Mouse (Mus musculus): ENCODE results near the gene Pla2g1b. TPM values are rescaled to one million over a fixed set of nuclear protein-coding genes. Genes with fewer than 3 reads are reported as not detected.
"Not testable (repeated sequence)": the region's sequence is repeated elsewhere in the genome, so short reads cannot be mapped to it uniquely, and the experiment has no call there.

The Pla2g1b gene
- total RNA-seq, 2 experiments from 2014 or later = not detected

- ATAC-seq (ENCODE audit: poor library complexity, severe bottlenecking) = no peak
These were observed 17.3 kb downstream of the Pla2g1b start for GRCm38 (mm10) chr5:115483385-115483784.

GRCm38 (mm10) chr5:115483947-115484920, 18.2 kb downstream of the Pla2g1b start, which contains the start of gene Sirt4:
TSS of gene Sirt4 (minus strand) at chr5:115484725.
- peak; percentile 96 for ATAC-seq (ENCODE audit: poor library complexity, severe bottlenecking)

DNA sequence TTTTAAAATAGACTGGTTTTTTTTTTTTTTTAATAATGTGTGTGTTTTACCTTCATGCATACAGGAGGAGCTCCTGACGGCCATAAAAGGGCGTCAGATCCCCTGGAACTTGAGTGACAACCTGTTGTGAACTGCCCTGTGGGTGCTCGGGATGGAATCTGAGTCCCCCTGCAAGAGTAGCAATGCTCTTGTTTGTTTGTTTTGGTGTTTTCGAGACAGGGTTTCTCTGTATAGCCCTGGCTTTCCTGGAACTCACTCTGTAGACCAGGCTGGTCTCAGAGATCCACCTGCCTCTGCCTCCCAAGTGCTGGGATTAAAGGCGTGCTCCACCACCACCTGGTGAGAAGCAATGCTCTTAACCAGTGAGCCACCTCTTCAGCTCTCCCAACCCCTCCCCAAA, 18.9 kb downstream of the Pla2g1b start:
- no peak for ATAC-seq (ENCODE audit: poor library complexity, severe bottlenecking)

DNA sequence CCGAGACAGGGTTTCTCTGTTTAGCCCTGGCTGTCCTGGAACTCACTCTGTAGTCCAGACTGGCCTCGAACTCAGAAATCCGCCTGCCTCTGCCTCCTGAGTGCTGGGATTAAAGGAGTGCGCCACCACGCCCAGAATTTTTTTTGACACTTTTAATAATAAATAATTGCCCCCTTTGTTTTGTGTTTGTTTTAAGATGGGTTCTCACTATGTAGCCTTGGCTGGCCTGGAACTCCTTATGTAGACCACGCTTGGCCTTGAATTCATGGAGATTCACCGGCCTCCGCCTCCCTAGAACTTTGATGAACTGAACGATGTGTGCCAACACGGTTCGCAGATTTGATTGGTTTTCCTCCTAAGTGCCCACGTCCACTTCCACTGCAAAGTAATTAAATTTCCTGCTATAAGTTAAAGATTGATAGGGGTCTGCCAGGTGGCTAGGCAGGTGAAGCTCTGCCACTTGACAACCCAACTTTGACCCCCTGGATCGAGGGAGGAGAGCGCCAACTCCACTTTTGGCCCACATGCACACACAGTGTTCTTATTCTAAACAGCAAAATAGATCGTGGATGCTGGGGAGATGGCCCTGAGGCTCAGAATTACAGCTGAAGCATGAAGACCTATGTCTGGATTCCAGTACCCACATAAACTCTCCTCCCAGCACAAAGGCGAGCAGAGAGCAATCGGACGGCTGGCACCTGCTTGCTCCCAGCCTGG, 19.6 kb downstream of the Pla2g1b start:
- ATAC-seq (ENCODE audit: poor library complexity, severe bottlenecking) = no peak

- ATAC-seq (ENCODE audit: poor library complexity, severe bottlenecking) = no peak
These were observed 20.7 kb downstream of the Pla2g1b start for GRCm38 (mm10) chr5:115486726-115487125.

- no peak for ATAC-seq (ENCODE audit: poor library complexity, severe bottlenecking)
These were observed 21.3 kb downstream of the Pla2g1b start for GRCm38 (mm10) chr5:115487353-115487752.

GRCm38 (mm10) chr5:115487942-115488580, 22.0 kb downstream of the Pla2g1b start:
- ATAC-seq (ENCODE audit: poor library complexity, severe bottlenecking) = no peak

DNA sequence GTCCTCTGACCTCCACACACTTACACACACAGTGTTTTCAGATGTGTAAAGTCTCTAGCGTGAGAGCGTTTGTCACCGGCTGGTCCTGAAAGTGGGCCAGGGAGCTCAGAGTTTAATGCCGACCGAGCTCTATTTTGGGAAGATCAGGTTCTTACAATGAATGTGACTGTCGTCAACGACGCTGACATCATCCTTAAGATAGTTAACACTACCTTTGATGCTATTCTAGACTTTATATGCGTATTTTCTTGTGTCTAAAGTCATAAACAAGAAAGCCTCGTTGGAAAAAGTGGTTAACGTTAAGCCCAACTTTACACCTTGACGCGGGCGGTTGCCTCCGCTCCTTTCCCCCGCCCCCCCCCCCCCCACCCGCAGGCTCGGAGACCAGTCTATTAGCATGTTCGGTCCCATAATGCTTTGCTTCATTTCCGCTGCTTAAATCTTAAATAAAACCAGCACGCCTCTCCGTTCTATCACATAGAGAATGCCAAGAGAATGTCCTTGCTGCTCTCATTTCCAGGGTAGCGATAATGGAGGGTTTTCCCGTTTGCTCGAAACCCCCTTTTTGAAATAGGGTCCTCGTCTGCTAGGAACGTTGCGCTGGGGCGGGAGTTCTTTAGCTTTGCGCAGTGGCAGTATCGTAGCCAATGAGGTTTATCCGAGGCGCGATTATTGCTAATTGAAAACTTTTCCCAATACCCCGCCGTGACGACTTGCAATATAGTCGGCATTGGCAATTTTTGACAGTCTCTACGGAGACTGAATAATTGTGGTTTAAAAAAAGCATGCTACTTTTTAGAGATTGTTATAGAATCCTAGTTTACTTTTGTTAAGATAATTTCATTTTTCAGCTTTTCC, 23.0 kb downstream of the Pla2g1b start:
- ATAC-seq (ENCODE audit: poor library complexity, severe bottlenecking) = peak; percentile 36

- peak; percentile 79 for ATAC-seq (ENCODE audit: poor library complexity, severe bottlenecking)
These were observed 23.9 kb downstream of the Pla2g1b start for GRCm38 (mm10) chr5:115489699-115490637.

DNA sequence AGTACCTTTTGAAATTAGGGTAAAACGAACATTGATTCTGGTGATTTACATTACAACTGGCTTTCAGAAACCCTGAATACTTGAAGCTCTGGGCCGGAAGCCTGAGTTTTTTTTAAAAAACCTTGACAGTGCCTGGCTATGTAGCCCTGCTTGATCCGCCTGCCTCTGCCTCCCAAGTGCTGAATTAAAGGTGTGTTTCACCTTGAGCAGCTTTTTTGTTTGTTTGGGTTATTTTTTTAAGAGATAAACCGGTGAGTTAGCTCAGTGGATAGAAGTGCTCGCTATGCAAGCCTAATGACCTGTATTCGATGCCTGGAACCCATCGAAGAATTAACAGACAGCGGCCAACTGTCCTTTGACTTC, 24.6 kb downstream of the Pla2g1b start:
- ATAC-seq (ENCODE audit: poor library complexity, severe bottlenecking) = peak; percentile 3

GRCm38 (mm10) chr5:115491076-115491475, 25.0 kb downstream of the Pla2g1b start:
- no peak for ATAC-seq (ENCODE audit: poor library complexity, severe bottlenecking)

- ATAC-seq (ENCODE audit: poor library complexity, severe bottlenecking) = peak; percentile 5; the same call in 1 of the 2 replicates
These were observed 25.8 kb downstream of the Pla2g1b start for GRCm38 (mm10) chr5:115491771-115492322.

GRCm38 (mm10) chr5:115492711-115493335, 26.8 kb downstream of the Pla2g1b start:
- no peak for ATAC-seq (ENCODE audit: poor library complexity, severe bottlenecking)

DNA sequence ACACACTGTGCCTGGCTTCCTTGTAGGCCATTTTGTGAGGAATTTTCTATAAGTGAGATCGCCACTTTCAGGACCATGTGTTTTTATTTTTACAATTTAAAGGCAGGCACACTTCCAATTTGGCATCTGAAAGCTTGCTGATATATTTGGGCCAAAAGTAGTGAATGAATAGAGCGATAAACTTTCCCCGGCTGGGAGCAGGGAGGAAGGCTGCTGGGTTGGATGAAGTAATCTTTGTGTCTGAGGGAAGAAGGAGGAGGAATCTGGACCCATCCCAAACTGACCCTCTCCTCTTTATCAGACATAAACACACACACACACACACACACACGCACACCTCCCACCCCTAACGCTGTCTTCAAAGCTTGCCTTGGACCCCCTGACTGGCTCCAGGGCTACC, 27.4 kb downstream of the Pla2g1b start:
- ATAC-seq (ENCODE audit: poor library complexity, severe bottlenecking) = no peak

GRCm38 (mm10) chr5:115495618-115496017, 29.6 kb downstream of the Pla2g1b start:
- not testable (repeated sequence) for ATAC-seq (ENCODE audit: poor library complexity, severe bottlenecking)

DNA sequence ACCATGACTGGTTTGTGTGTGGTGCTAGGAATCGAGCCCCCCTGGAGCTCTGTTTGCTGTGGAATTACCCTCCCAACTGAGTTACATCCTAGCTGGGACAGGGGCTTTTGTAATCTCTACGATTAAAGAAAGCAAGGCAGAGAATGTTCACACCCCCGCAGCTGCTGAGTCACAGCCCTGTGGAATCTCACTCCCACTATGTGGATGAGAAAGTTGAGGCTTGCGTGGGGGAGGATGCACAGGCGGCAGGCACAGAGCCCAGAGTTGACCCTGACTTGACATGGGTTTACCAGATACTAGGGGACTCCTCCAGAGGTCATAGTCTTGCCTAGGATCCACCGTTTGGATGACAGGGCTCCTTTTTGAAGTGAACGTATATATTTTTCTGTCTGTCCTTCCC, 31.0 kb downstream of the Pla2g1b start:
- no peak for ATAC-seq (ENCODE audit: poor library complexity, severe bottlenecking)

DNA sequence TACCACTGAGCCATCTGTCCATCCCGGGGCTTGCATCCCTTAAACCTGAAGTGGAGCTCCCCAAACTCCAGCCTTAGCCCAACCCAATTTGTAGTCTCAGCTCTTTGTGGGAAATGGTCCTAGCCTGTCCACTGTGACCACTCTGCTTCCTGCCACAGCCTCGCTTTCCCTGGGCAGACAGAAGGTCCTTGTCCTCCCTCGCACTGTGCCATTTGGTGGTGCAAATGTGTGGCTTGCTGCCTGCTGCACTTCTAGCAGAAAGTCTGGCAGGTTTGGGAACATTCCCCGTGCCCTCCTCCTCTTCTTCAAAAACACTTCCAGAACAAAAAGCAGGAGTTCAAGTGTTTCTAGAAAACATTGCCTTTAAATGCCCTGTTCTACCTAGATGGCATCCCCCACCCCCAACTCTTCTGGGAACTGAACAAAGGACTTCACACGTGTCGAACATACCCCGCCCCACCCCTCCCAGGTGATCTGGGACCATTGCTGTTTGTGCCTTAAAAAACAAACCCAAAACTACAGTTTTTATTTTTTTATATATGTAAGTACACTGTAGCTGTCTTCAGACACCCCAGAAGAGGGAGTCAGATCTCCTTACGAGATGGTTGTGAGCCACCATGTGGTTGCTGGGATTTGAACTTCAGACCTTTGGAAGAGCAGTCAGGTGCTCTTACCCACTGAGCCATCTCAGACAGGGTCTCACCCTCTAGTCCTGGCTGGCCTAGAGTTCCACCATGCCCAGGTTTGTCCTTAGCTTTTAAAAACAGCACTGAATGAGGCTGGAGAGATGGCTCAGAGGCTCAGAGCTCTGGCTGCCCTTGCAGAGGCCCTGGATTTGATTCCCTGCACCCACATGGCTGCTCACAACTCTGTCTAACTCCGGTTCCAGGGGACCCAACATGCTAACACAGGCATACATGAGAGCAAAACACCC, 32.5 kb downstream of the Pla2g1b start:
- no peak for ATAC-seq (ENCODE audit: poor library complexity, severe bottlenecking)
